Mouse (Mus musculus) left cerebral cortex, postnatal 10 days (tissue): ENCODE measurements around the gene Nt5c3. TPM values are rescaled to one million over a fixed set of nuclear protein-coding genes. Genes with fewer than 3 reads are reported as not detected.
"Not testable (repeated sequence)": the region's sequence is repeated elsewhere in the genome, so short reads cannot be mapped to it uniquely, and the experiment has no call there.

Experiments used
- DNase-seq, 2 experiments: peaks; one replicate each; pipeline ENCODE4 v3.0.0; 2021 to 2022; ENCODE audit warnings: low spot score in 2 of 2, mixed read lengths in 1 of 2; ENCODE audit errors: extremely low spot score in 1 of 2
- intact Hi-C: fragments of 180-260 bp; cut with DNase I; formaldehyde crosslinking; loops from one replicate; pipeline ENCODE4 v1.15.1; 2025
- total RNA-seq, 2 experiments: library from RNA; stranded (reverse); gene quantifications; 2 replicates each; pipeline ENCODE4 v1.2.3; 2021

The Nt5c3 gene
- total RNA-seq, 2 experiments from 2014 or later, result 57.4 to 65.7 TPM

- no peak for DNase-seq
- intact Hi-C loops, result no loop called here
Observed at GRCm38 (mm10) chr6:56906121-56906846, 17.4 kb downstream of the Nt5c3 start.

- intact Hi-C loops, result no loop called here
- no peak for DNase-seq
Observed at GRCm38 (mm10) chr6:56905486-56905885, 18.2 kb downstream of the Nt5c3 start.

GRCm38 (mm10) chr6:56904982-56905381, 18.8 kb downstream of the Nt5c3 start:
- intact Hi-C loops, result no loop called here
- DNase-seq, result no peak

- intact Hi-C loops, result no loop called here
- peak in 1 of 2 experiments; percentile 22 for DNase-seq
Observed at GRCm38 (mm10) chr6:56904330-56904729, 19.4 kb downstream of the Nt5c3 start.

- intact Hi-C loops, result no loop called here
- peak in 1 of 2 experiments; percentile 29 for DNase-seq
Observed at GRCm38 (mm10) chr6:56903831-56904230, 19.9 kb downstream of the Nt5c3 start.

- DNase-seq, result peak in 1 of 2 experiments; percentile 23
- intact Hi-C loops, result no loop called here
Observed at GRCm38 (mm10) chr6:56902606-56903520, 20.9 kb downstream of the Nt5c3 start.

GRCm38 (mm10) chr6:56901824-56902386, 21.8 kb downstream of the Nt5c3 start:
- intact Hi-C loops, result no loop called here
- DNase-seq, result peak in 1 of 2 experiments; percentile 66

- intact Hi-C loops, result no loop called here
- DNase-seq, result no peak
Observed at GRCm38 (mm10) chr6:56901336-56901735, 22.4 kb downstream of the Nt5c3 start.

GRCm38 (mm10) chr6:56899601-56900000, 24.1 kb downstream of the Nt5c3 start:
- intact Hi-C loops, result no loop called here
- no peak for DNase-seq

GRCm38 (mm10) chr6:56890762-56891161, 33.0 kb downstream of the Nt5c3 start:
- intact Hi-C loops, result no loop called here
- DNase-seq, result no peak

- DNase-seq, result no peak
- intact Hi-C loops, result no loop called here
Observed at GRCm38 (mm10) chr6:56888561-56888960, 35.2 kb downstream of the Nt5c3 start.

GRCm38 (mm10) chr6:56879352-56879955, 44.3 kb downstream of the Nt5c3 start:
- intact Hi-C loops, result no loop called here

GRCm38 (mm10) chr6:56877985-56878384, 45.7 kb downstream of the Nt5c3 start:
- intact Hi-C loops, result no loop called here
- DNase-seq, result no peak

More at GRCm38 (mm10) chr6:56879352-56879955, 44.3 kb downstream of the Nt5c3 start:
- no peak for DNase-seq

GRCm38 (mm10) chr6:56876870-56877269, 46.9 kb downstream of the Nt5c3 start:
- intact Hi-C loops, result no loop called here
- DNase-seq, result no peak

- intact Hi-C loops, result no loop called here
- DNase-seq, result no peak
Observed at GRCm38 (mm10) chr6:56870027-56870426, 53.7 kb downstream of the Nt5c3 start.

GRCm38 (mm10) chr6:56868565-56868964, 55.2 kb downstream of the Nt5c3 start:
- no peak for DNase-seq
- intact Hi-C loops, result no loop called here

- DNase-seq, intact Hi-C loops: not testable (repeated sequence)
Observed at GRCm38 (mm10) chr6:56866899-56867298, 56.8 kb downstream of the Nt5c3 start.

GRCm38 (mm10) chr6:56860205-56860848, 63.4 kb downstream of the Nt5c3 start:
- intact Hi-C loops, result no loop called here
- no peak for DNase-seq

- intact Hi-C loops, result no loop called here
- DNase-seq, result no peak
Observed at GRCm38 (mm10) chr6:56856748-56857147, 67.0 kb downstream of the Nt5c3 start.
